In the genomic region with DNA sequence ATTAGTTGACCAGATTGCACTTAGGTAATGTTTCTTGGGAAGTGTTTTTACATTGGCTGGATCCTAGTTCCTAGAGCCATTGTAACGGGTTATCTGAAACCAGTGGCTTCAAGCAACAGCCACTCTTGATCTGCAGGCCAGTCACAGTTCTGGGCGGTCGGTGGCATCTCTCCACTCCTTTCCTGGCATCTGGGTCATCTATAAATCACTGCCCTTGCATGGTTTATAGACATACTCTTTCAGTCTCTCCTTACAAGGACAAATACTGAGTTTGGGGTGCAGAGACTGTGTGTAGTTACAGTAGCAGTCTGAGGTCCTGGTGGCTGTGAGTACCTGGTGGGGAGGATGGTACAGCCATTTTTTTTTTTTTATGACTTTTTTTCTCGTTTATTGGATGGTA, we compare ENCODE assay signal across 21 mouse cellular contexts.
"Had no signal": no experiment of that assay in that cellular context is flagged by ENCODE, and none has a peak within 500 bp of the region (broad histone marks: within the 10 kb centered on the region; RNA-seq: fewer than 3 reads in every experiment).

No protein-coding gene starts in this region.

- H3K9ac ChIP-seq: limb, embryonic 13.5 days; liver, embryonic 12.5 days; liver, embryonic 15.5 days; lung, embryonic 15.5 days; midbrain, embryonic 13.5 days had no signal

- ATAC-seq: intestine, postnatal 0 days; liver, embryonic 12.5 days; midbrain, embryonic 13.5 days; midbrain, embryonic 16.5 days had no signal

- H3K27ac ChIP-seq: layer of hippocampus, adult 2 months; limb, embryonic 10.5 days; limb, embryonic 13.5 days; liver, embryonic 12.5 days; liver, embryonic 15.5 days; lung, embryonic 15.5 days; midbrain, embryonic 10.5 days; midbrain, embryonic 13.5 days had no signal

- H3K4me1 ChIP-seq: limb, embryonic 10.5 days; limb, embryonic 13.5 days; liver, embryonic 12.5 days; liver, embryonic 15.5 days; lung, embryonic 15.5 days; midbrain, embryonic 10.5 days; midbrain, embryonic 13.5 days had no signal

- H3K27me3 ChIP-seq: limb, embryonic 13.5 days; liver, embryonic 12.5 days; liver, embryonic 15.5 days; lung, embryonic 15.5 days; megakaryocyte, embryonic 14.5 days; midbrain, embryonic 13.5 days had no signal

- DNase-seq: kidney, adult 9 months; kidney, postnatal 14 days; layer of hippocampus, adult 9-11 months; liver; lung, adult 18-20 months; lung, postnatal 10 days; lung, postnatal 36 days; thymus, adult 18-20 months; thymus, postnatal 36 days had no signal

- H3K4me3 ChIP-seq: layer of hippocampus, adult 2 months; limb, embryonic 10.5 days; limb, embryonic 13.5 days; liver, embryonic 12.5 days; liver, embryonic 15.5 days; lung, embryonic 15.5 days; megakaryocyte, embryonic 14.5 days; midbrain, embryonic 10.5 days; midbrain, embryonic 13.5 days; myocyte had no signal

- H3K9me3 ChIP-seq: limb, embryonic 10.5 days; limb, embryonic 13.5 days; liver, embryonic 12.5 days; liver, embryonic 15.5 days; lung, embryonic 15.5 days; megakaryocyte, embryonic 14.5 days; midbrain, embryonic 10.5 days; midbrain, embryonic 13.5 days had no signal

- H3K4me2 ChIP-seq: limb, embryonic 13.5 days; liver, embryonic 12.5 days; liver, embryonic 15.5 days; lung, embryonic 15.5 days; midbrain, embryonic 13.5 days had no signal

- H3K36me3 ChIP-seq: liver, embryonic 15.5 days had no signal
